Mouse (Mus musculus): ENCODE results near the gene Top3a. TPM values are rescaled to one million over a fixed set of nuclear protein-coding genes. Genes with fewer than 3 reads are reported as not detected.

Top3a gene
- total RNA-seq, 2 experiments from 2014 or later: 4.7 to 5.3 TPM

DNA sequence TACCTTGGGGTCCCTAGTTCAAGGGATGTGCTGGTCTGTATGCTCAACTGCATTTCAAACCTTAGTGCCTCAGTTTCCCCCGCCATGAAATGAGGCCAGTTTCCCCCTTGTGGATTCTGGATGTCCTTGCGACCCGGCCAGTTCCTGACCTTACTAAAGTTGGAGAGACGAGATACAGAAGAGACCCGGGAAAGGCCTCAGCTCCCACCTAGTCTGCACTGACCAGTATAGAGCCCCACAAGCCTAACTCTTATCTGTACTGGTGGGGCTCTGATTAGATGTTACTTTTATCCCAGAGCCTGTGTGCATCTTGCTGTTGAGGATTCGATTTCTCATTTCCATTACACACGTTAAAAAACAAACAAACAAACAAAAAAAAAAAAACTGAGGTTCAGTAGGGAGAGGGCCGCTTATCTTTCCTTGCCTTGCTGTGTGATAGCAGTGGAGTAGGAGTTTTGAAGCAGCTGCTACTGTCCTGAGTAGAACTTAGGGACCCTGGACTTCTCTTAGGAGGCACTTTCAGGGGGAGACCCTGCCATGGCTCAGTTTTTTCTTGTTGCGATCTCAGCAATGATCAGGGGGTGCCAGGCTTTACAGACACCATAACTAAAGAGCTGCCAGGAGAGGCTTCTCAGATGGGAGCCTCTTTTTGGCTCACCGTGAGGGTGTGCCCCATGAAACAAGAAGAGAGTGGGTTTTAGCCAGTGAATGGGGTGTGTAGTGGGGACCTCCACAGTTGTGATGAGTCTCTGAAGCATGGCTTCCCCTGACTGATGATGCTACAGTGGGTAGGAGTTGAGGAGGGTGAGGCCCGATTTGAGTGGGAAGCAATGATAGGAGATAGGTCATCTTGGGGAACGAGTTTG is 76.6 kb downstream of the Top3a start:
- peak in 1 of 2 experiments; percentile 0 for DNase-seq (ENCODE audit: extremely low spot score in 1 of 2, low spot score in 2 of 2)
- intact Hi-C loops (cut with DNase I): no loop called here

DNA sequence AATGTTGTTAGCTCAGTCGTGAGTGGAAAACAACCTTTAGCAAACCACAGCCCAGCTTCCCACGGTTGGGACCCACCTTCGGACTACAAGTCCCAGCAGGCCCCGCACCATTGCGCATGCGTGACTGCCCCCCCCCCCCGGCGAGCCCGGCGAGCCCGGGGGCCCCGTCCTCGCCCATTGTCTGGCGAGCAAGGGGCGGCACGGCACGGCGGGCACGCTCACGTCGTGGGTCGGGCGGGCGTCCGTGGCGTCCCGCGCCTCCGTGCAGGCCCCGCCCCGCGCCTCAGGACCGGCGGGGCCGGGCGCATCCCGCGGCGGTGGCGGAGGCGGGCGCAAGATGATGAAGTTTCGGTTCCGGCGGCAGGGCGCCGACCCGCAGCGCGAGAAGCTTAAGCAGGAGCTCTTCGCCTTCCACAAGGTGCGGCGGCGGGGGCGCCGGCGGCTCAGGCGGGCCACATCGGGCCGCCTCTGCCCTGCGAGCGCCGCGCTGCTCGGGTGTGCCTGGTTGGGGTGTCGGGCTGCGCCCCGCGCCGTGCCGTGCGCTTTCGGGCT is 77.6 kb downstream of the Top3a start, which contains the start of gene Llgl1:
Gene Llgl1 (plus strand): TSS at position 200 of the 552 bp plus-strand sequence.
- intact Hi-C loops (cut with DNase I): no loop called here
- peak; percentile 63 to 95 for DNase-seq (ENCODE audit: extremely low spot score in 1 of 2, low spot score in 2 of 2)

DNA sequence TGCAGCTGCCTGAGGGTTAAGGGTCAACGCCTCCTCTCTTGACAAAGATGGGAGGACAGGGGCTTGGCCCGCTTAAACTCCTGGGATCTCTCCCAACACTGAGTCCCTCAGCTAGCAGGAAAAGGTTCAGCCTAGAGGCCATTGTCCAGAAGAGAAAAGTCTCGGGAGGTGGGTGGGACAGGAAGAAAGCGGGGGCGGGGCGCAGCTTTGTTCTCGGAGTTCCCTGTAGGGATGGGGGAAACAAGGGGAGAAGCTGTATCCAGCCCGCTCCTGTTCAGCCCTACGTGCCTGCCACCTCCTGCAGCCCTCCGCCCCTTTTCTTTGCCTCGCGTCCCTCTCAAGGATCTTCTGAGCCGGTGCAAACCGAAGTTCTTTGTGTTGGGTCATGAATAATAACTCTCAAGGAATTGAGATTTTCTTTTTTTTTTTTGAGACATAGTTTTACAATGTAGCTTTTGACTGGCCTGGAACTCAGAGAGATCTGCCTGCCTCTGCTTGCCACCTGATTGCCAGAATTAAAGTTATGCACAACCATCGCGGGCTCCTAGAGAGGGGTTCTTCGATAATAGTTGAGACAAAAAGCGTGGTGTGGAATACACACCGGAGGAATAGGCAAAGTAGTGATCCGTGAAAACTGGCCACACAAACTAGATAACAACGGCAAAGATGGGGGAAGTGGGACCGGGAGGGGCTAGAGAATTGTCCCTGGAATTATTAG is 78.2 kb downstream of the Top3a start:
- intact Hi-C loops (cut with DNase I): no loop called here
- peak in 1 of 2 experiments; percentile 93 for DNase-seq (ENCODE audit: extremely low spot score in 1 of 2, low spot score in 2 of 2)

DNA sequence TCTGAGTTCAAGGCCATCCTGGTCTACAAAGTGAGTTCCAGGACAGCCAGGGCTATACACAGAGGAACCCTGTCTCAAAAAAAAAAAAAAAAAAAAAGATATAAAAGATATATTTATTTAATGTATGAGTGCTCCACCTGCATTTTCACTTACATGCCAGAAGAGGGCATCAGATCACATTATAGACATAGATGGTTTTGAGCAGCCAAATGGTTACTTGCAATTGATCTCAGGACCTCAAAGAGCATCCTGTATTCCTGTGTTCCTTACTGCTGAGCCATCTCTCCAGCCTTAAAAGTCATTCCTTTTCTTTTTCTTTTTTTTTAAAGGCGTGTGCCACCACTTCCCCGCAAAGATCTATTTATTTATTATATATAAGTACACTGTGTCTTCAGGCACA is 79.6 kb downstream of the Top3a start:
- no peak for DNase-seq (ENCODE audit: extremely low spot score in 1 of 2, low spot score in 2 of 2)
- intact Hi-C loops (cut with DNase I): no loop called here

DNA sequence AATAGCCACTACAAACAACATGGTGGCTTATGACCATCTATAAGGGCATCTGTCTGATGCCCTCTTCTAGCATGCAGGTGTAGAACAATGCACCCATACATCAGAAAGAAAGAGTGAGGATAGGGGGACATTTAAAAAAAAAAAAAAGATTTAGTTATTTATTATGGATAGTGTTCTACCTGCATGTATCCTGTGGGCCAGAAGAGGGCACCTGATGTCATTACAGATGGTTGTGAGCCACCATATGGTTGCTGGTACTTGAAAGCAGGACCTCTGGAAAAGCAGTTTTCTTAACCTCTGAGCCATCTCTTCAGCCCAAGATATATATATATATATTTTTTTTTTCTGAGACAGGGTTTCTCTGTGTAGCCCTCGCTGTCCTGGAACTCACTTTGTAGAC is 81.0 kb downstream of the Top3a start:
- intact Hi-C loops (cut with DNase I): no loop called here
- DNase-seq (ENCODE audit: extremely low spot score in 1 of 2, low spot score in 2 of 2): no peak

Small RNAs within 50 kb of the gene (microRNA-seq; reads per million reads assigned to microRNA genes)
- 4.9 reads per million, percentile 17 among the genes with 10 or more reads in this experiment for gene Mir5100

Other genes starting within 250 kb of the Top3a start
- 10 to 100 TPM; 35.8 to 35.9 TPM for gene Alkbh5, start 241.0 kb downstream of the Top3a start, total RNA-seq (2021)
- 10 to 100 TPM; 32.5 to 33.9 TPM for gene Llgl1, start 77.6 kb downstream of the Top3a start, total RNA-seq (2021)
- gene Flii, start 50.1 kb downstream of the Top3a start, total RNA-seq (2021): 10 to 100 TPM; 48.5 to 59.6 TPM
- gene Mief2, start 49.0 kb downstream of the Top3a start, total RNA-seq (2021): 10 to 100 TPM; 25.9 to 26.2 TPM
- 10 to 100 TPM; 24.6 to 26.0 TPM for gene Smcr8, start 159 bp upstream of the Top3a start, total RNA-seq (2021)
- gene Shmt1, start 34.4 kb upstream of the Top3a start, total RNA-seq (2021): 1 to 10 TPM; 3.3 to 4.2 TPM
- 10 to 100 TPM; 29.1 to 29.7 TPM for gene Dhrs7b, start 53.3 kb upstream of the Top3a start, total RNA-seq (2021)
- 10 to 100 TPM; 25.2 TPM for gene Tmem11, start 101.9 kb upstream of the Top3a start, total RNA-seq (2021)
- 10 to 100 TPM; 12.4 to 13.7 TPM for gene Natd1, start 137.4 kb upstream of the Top3a start, total RNA-seq (2021)
- 10 to 100 TPM; 13.4 to 14.3 TPM for gene Map2k3, start 154.7 kb upstream of the Top3a start, total RNA-seq (2021)
- gene Kcnj12, start 245.2 kb upstream of the Top3a start, total RNA-seq (2021): 1 to 10 TPM; 8.2 to 8.3 TPM